ENCODE assay signal across 9 mouse cellular contexts in genomic region chr11:43548148-43548547, GRCm38 (mm10). TPM values are rescaled to one million over a fixed set of nuclear protein-coding genes. Genes with fewer than 3 reads are reported as not detected.
DNase-seq lines count a peak whose midpoint lies in the region; ATAC-seq lines count a peak whose summit lies in the region.
"Had no signal": no experiment of that assay in that cellular context is flagged by ENCODE, and none has a peak within 500 bp of the region (broad histone marks: within the 10 kb centered on the region; RNA-seq: fewer than 3 reads in every experiment).

No protein-coding gene starts in this region.

- peak; percentile 91 for DNase-seq in brain, adult 2 months (ENCODE audit: low read depth, low spot score)
- DNase-seq in embryo, embryonic 11.5 days (ENCODE audit: low read depth, low spot score): peak; percentile 20
- DNase-seq in liver, embryonic 11.5 days (ENCODE audit: low spot score): no peak
- no peak for DNase-seq in thymus, postnatal 0 days (ENCODE audit: low spot score)

- peak overlapping the region; percentile 97 for H3K27ac ChIP-seq in heart, embryonic 11.5 days (ENCODE audit: low read depth, low read length)
- H3K27ac ChIP-seq in kidney, embryonic 16.5 days (ENCODE audit: low read length): peak overlapping the region; percentile 77
- H3K27ac ChIP-seq in liver, embryonic 11.5 days (ENCODE audit: low read depth, low read length): peak overlapping the region; percentile 65
- peak overlapping the region; percentile 67 for H3K27ac ChIP-seq in neural tube, embryonic 13.5 days (replicated peaks)

- no peaks in the 10 kb centered on the region for H3K27me3 ChIP-seq in heart, embryonic 11.5 days (ENCODE audit: control insufficient read depth, insufficient read depth, low read length)
- no peaks in the 10 kb centered on the region for H3K27me3 ChIP-seq in kidney, embryonic 16.5 days (ENCODE audit: insufficient read depth, low read length)
- H3K27me3 ChIP-seq in liver, embryonic 11.5 days (replicated peaks; ENCODE audit: control insufficient read depth, insufficient read depth, low read length): no peaks in the 10 kb centered on the region
- no peaks in the 10 kb centered on the region for H3K27me3 ChIP-seq in neural tube, embryonic 13.5 days

- ATAC-seq in heart, embryonic 11.5 days (replicated peaks; ENCODE audit: insufficient number of reproducible peaks, low FRiP score, low TSS enrichment): peak; percentile 53; the same call in 1 of the 2 replicates
- ATAC-seq in kidney, embryonic 16.5 days (ENCODE audit: low FRiP score, low TSS enrichment): peak; percentile 66; the same call in 1 of the 2 replicates
- ATAC-seq in liver, embryonic 11.5 days (replicated peaks; ENCODE audit: low FRiP score): no peak
- ATAC-seq in neural tube, embryonic 13.5 days (ENCODE audit: low read depth): peak; percentile 61
- no peak for ATAC-seq in megakaryocyte, adult 5-6 weeks (ENCODE audit: poor library complexity, severe bottlenecking)

- WGBS in heart, embryonic 11.5 days (ENCODE audit: insufficient replicate concordance): 10% methylated on average over 7 of the region's 7 CpGs
- WGBS in kidney, embryonic 16.5 days: 23% methylated on average over 7 of the region's 7 CpGs
- WGBS in liver, embryonic 11.5 days: 42% methylated on average over 7 of the region's 7 CpGs
- 25% methylated on average over 7 of the region's 7 CpGs for WGBS in neural tube, embryonic 13.5 days

- no peak overlapping the region for H3K4me3 ChIP-seq in heart, embryonic 11.5 days (ENCODE audit: low read depth, low read length)
- H3K4me3 ChIP-seq in kidney, embryonic 16.5 days (ENCODE audit: low read length): no peak overlapping the region
- H3K4me3 ChIP-seq in liver, embryonic 11.5 days (ENCODE audit: low read depth, low read length): no peak overlapping the region
- no peak overlapping the region for H3K4me3 ChIP-seq in neural tube, embryonic 13.5 days

- H3K9me3 ChIP-seq in heart, embryonic 11.5 days (replicated peaks; ENCODE audit: control insufficient read depth, low read length): no peaks in the 10 kb centered on the region
- H3K9me3 ChIP-seq in kidney, embryonic 16.5 days (ENCODE audit: low read length): no peaks in the 10 kb centered on the region
- H3K9me3 ChIP-seq in liver, embryonic 11.5 days (ENCODE audit: control insufficient read depth, low read length): no peaks in the 10 kb centered on the region
- no peaks in the 10 kb centered on the region for H3K9me3 ChIP-seq in neural tube, embryonic 13.5 days

- no peaks in the 10 kb centered on the region for H3K36me3 ChIP-seq in heart, embryonic 11.5 days (ENCODE audit: control insufficient read depth, insufficient read depth, low read length)
- peaks cover 4% of the 10 kb centered on the region; the same call in 1 of the 2 replicates for H3K36me3 ChIP-seq in kidney, embryonic 16.5 days (ENCODE audit: insufficient read depth, low read length)
- no peaks in the 10 kb centered on the region for H3K36me3 ChIP-seq in liver, embryonic 11.5 days (ENCODE audit: control insufficient read depth, insufficient read depth, low read length)
- H3K36me3 ChIP-seq in neural tube, embryonic 13.5 days: peaks cover 5% of the 10 kb centered on the region; the same call in 1 of the 2 replicates

- peaks cover 74% of the 10 kb centered on the region for H3K4me1 ChIP-seq in heart, embryonic 11.5 days (ENCODE audit: control insufficient read depth, insufficient read depth, low read length)
- H3K4me1 ChIP-seq in kidney, embryonic 16.5 days (ENCODE audit: insufficient read depth, low read length): peaks cover 50% of the 10 kb centered on the region
- peaks cover 38% of the 10 kb centered on the region for H3K4me1 ChIP-seq in liver, embryonic 11.5 days (replicated peaks; ENCODE audit: control insufficient read depth, insufficient read depth, low read length)
- peaks cover 27% of the 10 kb centered on the region for H3K4me1 ChIP-seq in neural tube, embryonic 13.5 days (replicated peaks)

- H3K4me2 ChIP-seq in heart, embryonic 11.5 days: peak overlapping the region; percentile 43
- H3K4me2 ChIP-seq in kidney, embryonic 16.5 days (replicated peaks; ENCODE audit: low read depth, low read length): no peak overlapping the region
- no peak overlapping the region for H3K4me2 ChIP-seq in liver, embryonic 11.5 days
- H3K4me2 ChIP-seq in neural tube, embryonic 13.5 days: no peak overlapping the region

- H3K9ac ChIP-seq in heart, embryonic 11.5 days (ENCODE audit: low read depth, low read length): peak overlapping the region; percentile 56; the same call in 1 of the 2 replicates
- peak overlapping the region; percentile 13 for H3K9ac ChIP-seq in kidney, embryonic 16.5 days (replicated peaks; ENCODE audit: low read length)
- 0 out of 2 replicates have a peak overlapping the region, but pooled peaks have one; percentile 12 for H3K9ac ChIP-seq in liver, embryonic 11.5 days (ENCODE audit: low read depth, low read length)
- no peak overlapping the region for H3K9ac ChIP-seq in neural tube, embryonic 13.5 days

RNA-seq across cellular contexts. Expression of gene Ccnjl, which starts 19.6 kb away (rescaled TPM):
- 23.2 and 25.1 TPM in 2 replicates for polyA plus RNA-seq in heart, embryonic 11.5 days (2014; fragmentation: Nextera tagmentation; extraction: Ambion mirVana)
- 26.4 and 29.9 TPM in 2 replicates for polyA plus RNA-seq in kidney, embryonic 16.5 days (2015; fragmentation: Nextera tagmentation; extraction: Ambion mirVana)
- polyA plus RNA-seq in liver, embryonic 11.5 days (2014; fragmentation: Nextera tagmentation; extraction: Ambion mirVana): 11.8 and 12.7 TPM in 2 replicates
- polyA plus RNA-seq in neural tube, embryonic 13.5 days (2015; fragmentation: Nextera tagmentation; extraction: Ambion mirVana): 20.9 and 26.7 TPM in 2 replicates
- polyA plus RNA-seq in thymus, postnatal 0 days (2015; fragmentation: Nextera tagmentation; extraction: Ambion mirVana): 6.4 and 8.5 TPM in 2 replicates
- not detected in 2 replicates for total RNA-seq in megakaryocyte, adult 5-6 weeks (2015)
- not detected in 2 replicates for total RNA-seq in megakaryocyte, adult 5-6 weeks (2017)

RNA-seq across cellular contexts. Expression of gene 4933415A04Rik, which starts 38.7 kb away (rescaled TPM):
- 4.6 and 5.3 TPM in 2 replicates for polyA plus RNA-seq in heart, embryonic 11.5 days (2014; fragmentation: Nextera tagmentation; extraction: Ambion mirVana)
- 6.8 and 7.4 TPM in 2 replicates for polyA plus RNA-seq in kidney, embryonic 16.5 days (2015; fragmentation: Nextera tagmentation; extraction: Ambion mirVana)
- 2.1 and 2.7 TPM in 2 replicates for polyA plus RNA-seq in liver, embryonic 11.5 days (2014; fragmentation: Nextera tagmentation; extraction: Ambion mirVana)
- polyA plus RNA-seq in neural tube, embryonic 13.5 days (2015; fragmentation: Nextera tagmentation; extraction: Ambion mirVana): 7.1 and 7.3 TPM in 2 replicates
- polyA plus RNA-seq in thymus, postnatal 0 days (2015; fragmentation: Nextera tagmentation; extraction: Ambion mirVana): 2.6 and 4.4 TPM in 2 replicates
- not detected in 2 replicates for total RNA-seq in megakaryocyte, adult 5-6 weeks (2015)
- total RNA-seq in megakaryocyte, adult 5-6 weeks (2017): not detected in 2 replicates

RNA-seq across cellular contexts. Expression of gene Fabp6, which starts 53.2 kb away (rescaled TPM):
- not detected in 2 replicates for polyA plus RNA-seq in heart, embryonic 11.5 days (2014; fragmentation: Nextera tagmentation; extraction: Ambion mirVana)
- polyA plus RNA-seq in kidney, embryonic 16.5 days (2015; fragmentation: Nextera tagmentation; extraction: Ambion mirVana): 0.42 TPM in 1 of 2 replicates, not detected in the other
- not detected in 2 replicates for polyA plus RNA-seq in liver, embryonic 11.5 days (2014; fragmentation: Nextera tagmentation; extraction: Ambion mirVana)
- polyA plus RNA-seq in neural tube, embryonic 13.5 days (2015; fragmentation: Nextera tagmentation; extraction: Ambion mirVana): not detected in 2 replicates
- polyA plus RNA-seq in thymus, postnatal 0 days (2015; fragmentation: Nextera tagmentation; extraction: Ambion mirVana): 8.4 and 11.8 TPM in 2 replicates
- total RNA-seq in megakaryocyte, adult 5-6 weeks (2015): not detected in 2 replicates
- not detected in 2 replicates for total RNA-seq in megakaryocyte, adult 5-6 weeks (2017)
- polyA plus RNA-seq: testis, adult 2 months had no signal

Comparison
In these comparisons a context has a peak if more than half of its experiments do, and no peak if none do; other contexts are left out.
1. DNase-seq: peak in brain, adult 2 months (single experiment) and embryo, embryonic 11.5 days (single experiment); none in liver, embryonic 11.5 days (single experiment) and thymus, postnatal 0 days (single experiment).
2. ATAC-seq: peak in heart, embryonic 11.5 days (single experiment), kidney, embryonic 16.5 days (single experiment) and neural tube, embryonic 13.5 days (single experiment); none in liver, embryonic 11.5 days (single experiment) and megakaryocyte, adult 5-6 weeks (single experiment).
3. Peak in every context shown above with its lines, with median percentiles within 50 percentile points of each other: H3K27ac ChIP-seq.